Mouse (Mus musculus) testis, postnatal 10 days (tissue): ENCODE measurements around the gene Chga.

Experiments
- DNase-seq: peaks from one replicate; pipeline ENCODE4 v3.0.0; 2021; ENCODE audit warnings: low spot score

Chga gene

DNA sequence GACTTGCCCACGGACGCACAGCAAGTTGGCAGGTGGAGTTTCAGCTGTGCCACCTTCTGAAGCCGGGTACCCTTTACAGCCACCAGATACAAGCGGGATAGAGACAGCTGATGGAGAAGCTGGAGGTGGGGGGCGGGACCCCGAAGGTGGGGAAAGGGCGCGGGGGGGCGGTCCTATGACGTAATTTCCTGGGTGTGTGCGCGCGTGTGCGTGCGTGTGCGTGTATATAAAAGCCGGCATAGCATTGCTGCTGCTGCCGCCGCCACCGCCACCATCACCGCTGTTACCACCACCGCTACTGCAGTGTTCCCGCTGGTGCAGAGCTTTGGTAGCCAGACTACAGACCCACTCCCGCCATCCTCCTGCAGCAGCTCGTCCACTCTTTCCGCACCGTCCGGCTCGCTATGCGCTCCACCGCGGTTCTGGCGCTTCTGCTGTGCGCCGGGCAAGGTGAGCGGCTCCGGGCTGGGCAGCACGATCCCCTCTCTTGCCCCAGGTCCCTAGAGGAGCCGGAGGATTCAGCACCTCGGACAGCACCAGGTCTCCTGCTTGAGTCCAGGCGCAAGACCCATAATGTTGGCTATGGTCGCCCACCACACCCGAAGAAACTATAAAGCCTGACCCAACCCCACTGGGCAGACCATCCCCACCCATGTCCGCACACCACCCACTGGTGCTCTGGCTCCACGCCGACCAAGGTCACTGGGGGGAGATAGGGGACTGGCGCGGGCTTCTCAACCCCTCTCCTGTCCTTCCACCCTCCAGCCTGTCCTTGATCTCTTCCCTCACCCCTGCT is at the start of gene Chga:
TSS of gene Chga (plus strand) at position 249 of the 796 bp plus-strand sequence.
- DNase-seq, result peak; percentile 94

DNA sequence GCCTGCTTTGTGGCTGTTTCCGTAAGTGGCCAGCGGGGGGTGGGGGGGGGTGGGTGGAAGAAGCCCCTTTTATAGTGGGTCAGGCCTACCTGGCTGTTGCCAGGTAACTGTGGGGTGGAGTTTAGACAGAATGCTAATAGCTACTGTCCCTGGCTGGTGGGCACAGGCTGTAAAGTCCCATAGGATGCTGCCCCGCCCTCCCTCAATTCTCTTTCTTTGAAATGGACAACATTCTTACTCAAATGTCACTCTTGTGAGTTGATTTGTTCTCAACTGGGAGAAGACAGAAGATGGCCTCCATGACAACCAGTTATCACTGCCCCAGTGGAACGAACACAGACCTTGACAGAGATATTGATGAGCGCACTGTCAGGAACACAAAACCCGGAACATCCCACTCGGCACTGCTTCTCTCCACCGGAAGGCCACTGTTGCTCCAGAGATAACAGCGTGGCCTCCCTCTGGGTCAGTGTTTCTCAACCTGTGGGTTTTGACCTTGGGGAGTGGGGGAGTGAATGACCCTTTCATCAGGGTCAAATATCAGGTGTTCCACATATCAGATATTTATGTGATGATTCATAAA is 49.5 kb upstream of the Chga start:
- no peak for DNase-seq

DNA sequence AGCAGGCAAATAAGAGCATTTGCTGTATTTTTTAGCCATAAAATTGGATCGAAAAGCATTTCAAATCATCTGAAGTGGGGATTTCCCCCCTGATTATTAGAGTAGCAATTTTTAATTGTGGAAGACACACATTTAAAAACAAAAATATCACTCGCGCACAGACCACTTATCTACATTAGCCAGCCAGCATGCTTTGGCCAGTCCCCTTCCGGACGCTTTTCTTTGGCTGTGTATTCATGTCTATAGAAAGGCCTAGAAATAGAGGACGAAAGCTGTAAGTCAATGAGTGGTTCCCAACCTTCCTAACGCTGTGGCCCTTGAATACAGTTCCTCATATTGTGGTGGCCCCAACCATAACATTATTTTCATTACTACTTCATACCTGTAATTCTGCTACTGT is 48.8 kb upstream of the Chga start:
- no peak for DNase-seq

DNA sequence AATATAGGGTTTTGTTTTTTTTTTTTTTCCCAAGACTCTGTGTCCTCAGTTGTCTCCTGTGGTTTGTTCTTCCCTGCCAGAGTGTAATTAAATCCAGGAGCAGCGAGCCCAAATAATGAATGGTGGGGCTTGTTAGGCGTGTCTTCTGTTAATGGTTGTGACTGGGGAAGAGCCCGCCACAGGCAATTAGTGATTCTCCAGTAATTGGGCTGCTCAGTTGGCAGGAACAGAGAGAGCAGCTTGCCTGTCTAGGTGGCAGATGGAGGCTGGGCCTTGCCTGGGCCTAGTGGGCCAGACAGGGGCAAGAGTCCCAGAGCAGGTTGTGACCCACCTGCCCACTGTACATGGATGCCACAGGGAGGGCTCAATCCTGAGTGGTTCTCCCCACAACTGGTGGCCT is 43.4 kb upstream of the Chga start:
- no peak for DNase-seq

DNA sequence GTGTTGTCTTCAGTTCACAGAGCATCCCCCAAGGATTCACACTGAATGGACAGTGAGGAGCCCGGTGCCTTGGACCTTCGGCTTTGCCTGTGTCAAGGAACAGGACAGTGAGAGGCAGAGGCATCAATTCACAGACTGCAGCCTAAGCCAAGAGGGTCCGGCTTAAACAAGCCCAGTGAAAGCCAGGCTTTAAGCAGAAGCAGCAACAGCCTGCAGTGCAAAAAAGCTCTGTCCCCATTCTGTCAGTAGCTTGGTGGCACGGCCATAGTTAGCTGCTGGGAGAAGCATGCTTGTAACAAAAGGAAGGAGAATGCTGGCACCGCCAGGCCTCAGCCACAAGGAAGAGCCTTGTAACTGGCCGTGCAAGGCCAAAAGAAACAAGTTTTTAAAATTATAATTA is 40.6 kb upstream of the Chga start:
- no peak for DNase-seq

DNA sequence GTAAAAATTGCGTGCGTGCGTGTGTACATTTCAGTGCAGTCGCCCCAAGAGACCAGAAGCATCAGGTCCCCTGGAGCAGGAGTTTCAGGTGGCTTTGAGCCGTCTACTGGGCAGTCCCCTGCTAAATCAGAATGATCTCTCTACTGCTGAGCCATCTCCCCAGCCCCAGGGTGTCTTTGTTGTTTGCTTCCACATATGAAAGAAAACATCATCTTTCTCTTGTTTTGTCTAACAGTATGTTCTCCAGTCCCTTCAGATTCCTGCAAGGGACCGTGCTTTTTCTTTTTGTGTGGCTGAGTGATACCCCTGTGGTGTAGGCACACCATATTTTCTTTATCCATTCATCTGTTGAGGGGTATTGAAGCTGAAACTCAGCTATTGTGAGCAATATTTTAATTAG is 40.0 kb upstream of the Chga start:
- no peak for DNase-seq

DNA sequence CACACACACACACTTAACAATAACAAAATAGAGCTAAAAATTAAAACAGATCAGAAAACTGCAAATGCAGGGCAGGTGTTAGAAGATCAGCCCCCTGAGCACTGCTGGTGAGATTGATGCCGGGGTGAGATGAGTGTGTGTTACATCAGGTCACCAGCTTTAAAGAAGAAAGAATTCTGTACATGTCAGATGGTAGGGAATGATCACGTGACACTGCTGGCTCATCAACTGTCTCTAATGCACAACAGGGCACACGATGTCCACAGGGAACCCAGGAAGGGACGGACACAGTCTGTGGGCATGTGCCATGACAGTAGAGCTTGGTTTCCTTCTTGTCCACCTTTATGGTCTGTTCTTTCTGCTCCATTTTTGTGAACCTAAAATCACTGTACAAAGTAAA is 38.6 kb upstream of the Chga start:
- DNase-seq, result no peak

DNA sequence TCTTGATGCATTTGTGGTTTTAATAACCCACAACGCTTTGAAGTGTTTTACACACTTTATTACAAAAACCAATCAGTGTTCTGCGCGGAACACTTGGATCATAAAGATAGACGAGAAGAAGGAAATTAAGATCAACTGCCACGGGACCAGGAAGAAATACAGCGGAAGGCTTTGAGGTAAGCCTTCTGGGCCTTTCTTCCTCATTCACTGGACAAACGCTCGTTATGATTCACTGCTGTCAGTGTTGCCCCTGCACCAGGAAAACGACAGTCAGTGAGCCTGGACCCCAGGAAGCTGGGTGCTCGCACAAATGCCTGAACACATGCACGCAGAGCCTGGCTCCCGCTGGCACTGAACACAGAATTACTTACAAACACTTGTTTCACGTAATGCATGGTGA is 37.1 kb upstream of the Chga start:
- DNase-seq, result no peak

DNA sequence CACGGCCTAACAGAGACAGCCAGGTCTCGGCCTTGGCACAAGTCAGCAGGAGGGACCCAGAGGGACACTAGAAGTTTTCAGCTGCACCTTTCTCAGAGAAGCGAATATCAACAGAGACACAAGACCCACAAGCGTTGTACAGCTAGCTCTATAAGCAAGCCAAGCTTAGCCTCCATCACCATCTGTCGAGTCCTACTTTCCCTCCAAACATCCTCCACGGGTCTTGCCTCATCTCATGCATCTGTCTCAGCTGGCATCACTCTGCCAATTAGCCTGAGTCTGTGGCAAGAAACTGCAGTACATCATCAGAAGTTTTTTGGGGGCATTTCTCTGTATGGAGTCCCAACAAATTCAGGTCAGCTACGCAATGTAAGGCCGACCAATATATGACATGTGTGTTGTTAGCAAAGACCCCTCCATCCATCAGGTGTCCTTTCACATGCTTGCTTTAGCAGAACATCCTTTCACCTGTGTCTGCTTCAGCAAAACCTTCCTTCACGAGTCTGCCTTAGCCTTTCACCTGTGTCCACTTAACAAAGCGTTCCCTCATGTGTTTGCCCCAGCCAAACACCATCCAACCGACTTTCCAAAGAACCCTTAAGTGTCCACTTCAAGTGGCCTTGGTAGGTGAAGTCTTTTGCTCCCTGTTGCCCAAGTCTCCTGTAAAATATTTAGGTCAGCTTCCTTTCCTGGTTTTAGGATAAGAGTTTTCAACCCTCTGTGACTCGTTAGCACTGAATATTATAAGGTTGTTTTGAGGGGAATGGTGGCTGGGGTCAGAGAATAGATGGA is 34.6 kb upstream of the Chga start:
- DNase-seq, result no peak

DNA sequence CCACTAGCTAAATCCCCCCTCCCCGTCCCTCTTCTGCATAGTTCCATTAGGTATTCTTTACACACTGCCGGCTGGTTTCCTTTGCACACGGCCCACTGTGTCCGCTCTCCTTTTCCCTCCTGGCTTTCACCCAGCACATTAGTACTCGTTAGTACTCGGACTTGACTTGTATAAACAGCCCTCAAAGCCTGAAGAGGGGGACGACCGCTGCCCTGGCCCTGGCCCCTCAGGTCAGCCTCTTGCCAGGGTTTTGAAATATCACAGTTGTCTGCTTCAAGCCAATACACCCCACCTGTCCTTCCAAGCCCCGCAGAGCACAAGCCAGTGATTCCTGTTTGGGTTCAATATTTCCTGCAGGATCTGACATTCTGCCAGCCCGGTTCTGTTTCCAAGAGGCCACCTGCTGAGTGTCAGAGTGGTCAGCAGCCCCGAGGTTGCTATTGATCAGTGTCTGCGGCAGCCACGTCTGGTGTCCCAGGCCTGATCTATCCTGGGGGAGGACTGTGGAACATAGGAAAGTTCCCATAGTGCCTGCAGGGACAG is 32.9 kb upstream of the Chga start:
- DNase-seq, result peak; percentile 46

DNA sequence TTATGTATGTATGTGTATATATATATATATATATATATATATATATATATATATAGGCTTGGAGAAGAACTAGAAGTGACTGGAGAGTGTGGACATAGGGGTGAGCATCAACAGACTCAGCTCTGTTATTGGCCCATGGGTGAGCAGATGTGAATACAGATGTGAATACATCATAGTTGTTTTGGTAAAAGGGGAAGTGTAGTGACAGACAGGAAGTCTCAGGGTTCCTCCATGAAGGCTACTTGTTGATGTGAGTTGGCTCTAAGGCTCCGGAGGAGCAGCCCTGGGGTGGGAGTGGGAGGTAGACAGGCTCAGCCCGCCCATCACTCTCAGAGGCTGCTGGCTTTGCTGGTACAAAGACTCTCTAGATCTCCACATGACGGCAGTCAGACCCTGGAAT is 30.6 kb upstream of the Chga start:
- no peak for DNase-seq

DNA sequence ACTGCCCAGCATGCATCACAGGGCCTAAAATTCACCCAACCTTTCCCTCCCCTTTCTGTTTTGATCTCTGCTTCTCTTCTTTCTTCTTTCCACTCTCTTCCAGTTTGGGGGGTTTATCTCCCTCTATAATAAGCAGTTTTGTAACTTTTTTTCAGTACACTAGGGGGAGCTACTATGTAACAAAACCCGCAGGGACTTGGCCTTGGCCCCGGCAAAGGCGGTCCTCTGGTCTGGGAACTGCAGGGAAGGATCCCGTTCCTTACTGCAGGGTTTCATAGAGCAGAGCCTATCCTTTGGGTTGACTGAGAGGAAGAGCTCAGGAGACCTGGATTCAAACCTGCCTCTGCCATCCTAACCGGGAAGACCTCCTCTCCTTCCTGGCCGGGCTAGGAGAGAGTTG is 30.0 kb upstream of the Chga start:
- DNase-seq, result peak; percentile 53

DNA sequence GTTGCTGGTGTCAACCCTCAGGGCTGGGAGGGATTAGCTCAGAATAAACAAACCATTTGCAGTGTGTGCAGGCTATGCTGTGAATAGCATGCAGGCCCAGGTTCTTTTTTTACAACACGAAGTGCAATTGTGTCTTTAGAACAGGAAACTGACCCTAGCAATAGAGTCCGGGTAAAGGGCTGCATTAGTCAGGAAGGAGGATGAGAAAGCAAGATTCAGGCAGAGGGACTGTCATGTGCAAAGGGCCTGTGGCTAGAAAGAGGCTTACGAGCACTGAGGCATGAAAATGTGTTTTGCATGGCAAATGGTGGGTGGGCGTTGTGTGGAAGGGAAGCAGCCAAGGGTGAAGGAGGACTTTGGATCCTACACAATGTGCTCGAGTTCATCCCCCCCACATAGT is 26.8 kb upstream of the Chga start:
- DNase-seq, result no peak

DNA sequence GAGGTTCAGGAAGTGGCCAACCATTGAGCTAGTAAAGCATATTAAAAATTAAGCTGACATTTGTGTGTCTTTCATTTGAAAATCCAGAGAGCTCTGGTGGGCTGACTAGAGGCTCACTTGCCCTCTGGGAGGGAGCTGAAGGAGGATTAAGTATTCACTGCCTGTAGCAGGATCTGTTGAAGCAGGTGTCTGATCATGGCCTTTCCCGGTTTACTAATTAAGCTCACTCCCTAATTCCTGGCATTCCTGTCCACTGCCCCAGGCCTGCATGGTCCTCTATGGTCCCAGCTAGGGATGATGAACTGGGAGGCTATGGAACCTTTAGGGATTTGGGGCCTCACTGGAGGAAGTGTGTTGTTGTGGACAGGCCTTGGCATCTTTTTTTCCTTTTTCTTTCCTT is 19.0 kb upstream of the Chga start:
- no peak for DNase-seq

DNA sequence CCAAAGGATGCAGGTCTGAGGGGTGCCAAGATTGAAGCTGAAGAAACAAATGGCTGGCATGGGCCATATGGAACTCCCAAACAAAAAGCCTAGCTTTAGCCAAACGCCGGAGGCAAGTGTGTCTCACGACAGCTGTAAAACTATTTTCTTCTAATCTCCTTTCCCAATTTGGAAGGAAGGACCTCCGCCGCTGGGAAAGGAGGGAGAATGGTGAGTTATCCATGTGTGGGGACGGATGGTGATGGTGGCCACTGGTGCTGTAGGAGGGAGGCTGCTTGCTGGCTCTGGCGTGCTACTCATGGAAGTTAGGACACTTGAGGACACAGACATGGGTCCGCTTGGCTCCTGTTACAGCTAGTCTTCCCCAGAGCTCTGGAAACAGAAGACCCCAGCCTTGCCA is 14.5 kb upstream of the Chga start:
- no peak for DNase-seq

DNA sequence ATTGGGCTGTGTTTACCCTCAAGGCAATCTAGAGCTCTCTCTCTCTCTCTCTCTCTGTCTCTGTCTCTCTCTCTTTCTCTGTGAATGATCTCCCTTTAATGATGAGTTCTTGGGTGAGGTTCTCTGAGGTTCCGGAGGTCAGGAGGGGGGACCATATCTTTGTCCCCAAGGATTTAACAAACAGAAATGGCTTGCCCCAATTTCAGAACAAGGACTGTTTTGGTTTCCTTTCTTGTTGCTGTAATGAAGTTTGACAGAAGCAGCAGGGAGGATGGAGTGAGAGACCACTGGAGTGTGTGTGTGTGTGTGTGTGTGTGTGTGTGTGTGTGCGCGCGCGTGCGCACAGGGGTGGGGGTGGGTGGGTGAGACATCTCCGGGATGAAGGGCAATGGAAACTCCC is 13.6 kb upstream of the Chga start:
- DNase-seq, result no peak

DNA sequence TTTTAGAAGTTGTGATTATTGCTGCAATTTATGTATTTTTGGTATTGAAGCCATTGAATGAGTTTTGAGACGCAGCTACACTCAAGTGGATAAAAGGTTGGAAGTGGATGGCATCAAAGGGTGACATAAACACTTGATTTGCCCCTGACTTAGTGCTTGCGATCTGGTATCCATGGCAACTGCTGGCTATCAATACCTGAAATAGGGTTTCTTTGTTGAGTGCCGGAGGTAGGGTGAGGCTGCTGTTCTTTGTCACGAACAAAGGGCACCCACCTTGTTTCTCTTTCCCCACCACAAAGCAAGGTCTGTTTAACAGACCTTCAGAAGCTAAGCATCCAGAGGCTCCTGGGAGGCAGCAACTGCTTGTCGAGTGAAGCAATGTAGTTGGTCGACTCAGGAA is 9.6 kb upstream of the Chga start:
- DNase-seq, result no peak

DNA sequence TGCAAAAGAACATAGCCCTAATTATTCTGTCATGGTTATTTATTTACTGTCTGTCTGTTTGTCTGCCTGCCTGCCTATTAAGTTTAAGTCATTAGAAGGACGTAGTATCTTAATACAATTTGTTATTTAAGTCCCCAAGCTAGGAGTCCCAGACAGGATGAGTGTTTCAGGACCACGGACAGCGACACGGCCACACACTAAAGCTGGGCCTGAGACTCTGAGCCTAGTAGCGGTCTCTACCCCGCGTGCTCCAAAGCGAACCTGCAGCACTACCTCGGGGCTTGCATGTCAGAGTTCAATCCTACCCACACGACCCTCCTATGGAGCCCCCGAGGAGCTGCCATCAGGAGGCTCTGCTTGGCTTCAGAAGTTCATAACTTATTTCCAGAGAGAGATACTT is 4.2 kb upstream of the Chga start:
- DNase-seq, result peak; percentile 92

DNA sequence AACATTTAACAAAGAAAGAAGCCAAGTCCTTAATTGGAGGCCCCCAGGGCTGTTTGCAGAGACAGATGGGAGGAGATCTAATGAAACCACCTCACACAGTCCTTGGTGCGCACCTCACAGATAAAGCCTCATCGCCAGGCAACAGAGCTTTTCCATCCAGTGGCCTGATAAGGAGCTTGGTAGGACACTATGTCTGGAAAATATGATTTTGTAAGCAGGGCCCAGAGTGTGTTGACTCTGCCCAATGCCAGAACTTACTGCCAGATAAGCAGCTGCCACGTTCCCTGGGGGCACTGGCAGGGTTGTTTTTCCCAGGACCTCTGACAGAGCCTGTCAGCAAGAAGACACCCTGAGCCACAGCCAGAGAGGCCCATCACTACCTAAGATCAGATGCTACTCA is 3.6 kb upstream of the Chga start:
- DNase-seq, result no peak

DNA sequence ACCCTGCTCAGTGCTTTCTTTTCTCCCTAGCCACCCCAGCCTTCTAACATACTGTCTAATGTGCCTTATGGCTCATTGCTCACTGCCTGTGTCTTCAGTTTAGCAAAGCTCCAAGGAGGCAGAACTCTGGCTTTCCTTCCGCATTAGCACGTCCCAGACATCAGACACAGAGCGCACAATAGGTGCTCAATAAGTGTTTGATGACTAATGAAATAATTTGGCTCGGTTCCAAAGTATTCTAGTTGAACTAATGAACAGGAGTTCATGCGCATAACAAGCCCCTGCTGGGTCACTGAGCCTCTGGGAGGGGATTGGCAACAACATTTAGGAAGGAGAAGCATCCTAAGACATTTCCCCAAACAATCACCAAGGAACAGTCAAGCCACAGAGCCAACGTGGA is 2.8 kb upstream of the Chga start:
- DNase-seq, result no peak

DNA sequence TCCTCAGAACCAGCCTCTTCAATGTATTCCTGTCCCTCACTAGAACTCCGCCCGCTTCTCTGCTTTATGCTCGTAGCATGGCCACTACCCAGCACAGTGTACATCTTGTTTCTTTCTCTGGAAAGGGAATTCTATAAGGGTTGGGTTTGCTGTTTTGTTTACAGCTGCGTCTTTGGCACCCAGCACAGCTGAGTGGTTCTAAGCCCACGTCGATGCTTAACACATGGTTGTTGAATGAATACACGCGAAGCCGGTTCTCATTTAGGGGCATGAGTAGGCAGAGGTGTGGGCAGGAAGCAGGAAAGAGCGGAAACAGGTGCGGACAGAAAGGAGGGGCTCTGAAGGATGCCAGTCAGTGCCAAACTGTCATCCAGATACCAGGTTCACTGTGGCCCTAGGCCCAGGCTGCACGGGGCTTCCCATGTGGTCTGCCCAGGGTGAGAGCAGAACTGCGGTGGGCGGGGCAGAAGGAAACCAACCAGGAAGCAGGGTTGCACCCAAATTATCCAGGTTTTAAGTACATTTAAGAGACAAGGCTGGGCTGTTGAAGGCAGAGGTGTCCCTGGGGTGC is 979 bp upstream of the Chga start:
- no peak for DNase-seq

DNA sequence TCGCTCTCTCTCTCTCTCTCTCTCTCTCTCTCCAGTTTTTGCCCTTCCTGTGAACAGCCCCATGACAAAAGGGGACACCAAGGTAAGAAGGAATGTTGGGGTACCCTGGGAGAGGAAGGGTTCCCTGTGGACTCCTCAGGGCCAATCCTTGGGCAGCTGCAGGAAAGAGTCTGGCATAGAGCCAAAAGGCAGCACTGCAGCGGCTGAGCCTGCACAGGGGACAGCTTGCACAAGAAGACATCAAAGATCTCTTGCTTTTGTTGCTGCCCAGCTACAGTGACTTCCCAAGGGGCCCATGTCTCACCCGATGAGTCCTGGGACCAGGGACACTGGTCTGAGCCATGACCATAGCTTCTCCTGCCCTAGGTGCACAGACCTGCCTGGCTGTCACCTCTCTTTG is 1.1 kb downstream of the Chga start:
- peak; percentile 36 for DNase-seq

DNA sequence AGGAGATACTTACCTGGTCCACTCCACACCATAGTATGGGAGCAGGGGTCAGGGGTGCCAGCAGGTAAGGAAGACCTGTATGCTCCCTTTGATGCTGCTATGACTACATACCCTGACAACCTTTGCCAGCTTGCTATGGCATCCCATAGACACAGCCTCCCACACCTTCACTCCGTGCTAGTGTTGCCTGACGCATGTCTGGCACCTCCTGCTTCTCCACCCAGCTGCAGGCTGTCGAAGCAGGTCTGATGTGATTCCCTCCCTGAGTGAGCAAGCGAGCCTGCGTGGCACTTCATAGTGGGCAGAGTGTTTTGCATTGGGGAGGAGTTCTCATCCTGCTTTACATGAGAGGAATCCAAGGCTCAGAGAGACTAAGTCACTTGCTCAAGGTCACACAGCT is 2.6 kb downstream of the Chga start:
- no peak for DNase-seq
